Mouse (Mus musculus): ENCODE results near the gene Nr2c2ap. TPM values are rescaled to one million over a fixed set of nuclear protein-coding genes. Genes with fewer than 3 reads are reported as not detected.

Gene Nr2c2ap
- 10 to 100 TPM; 18.5 to 27.4 TPM for total RNA-seq (2021)

DNA sequence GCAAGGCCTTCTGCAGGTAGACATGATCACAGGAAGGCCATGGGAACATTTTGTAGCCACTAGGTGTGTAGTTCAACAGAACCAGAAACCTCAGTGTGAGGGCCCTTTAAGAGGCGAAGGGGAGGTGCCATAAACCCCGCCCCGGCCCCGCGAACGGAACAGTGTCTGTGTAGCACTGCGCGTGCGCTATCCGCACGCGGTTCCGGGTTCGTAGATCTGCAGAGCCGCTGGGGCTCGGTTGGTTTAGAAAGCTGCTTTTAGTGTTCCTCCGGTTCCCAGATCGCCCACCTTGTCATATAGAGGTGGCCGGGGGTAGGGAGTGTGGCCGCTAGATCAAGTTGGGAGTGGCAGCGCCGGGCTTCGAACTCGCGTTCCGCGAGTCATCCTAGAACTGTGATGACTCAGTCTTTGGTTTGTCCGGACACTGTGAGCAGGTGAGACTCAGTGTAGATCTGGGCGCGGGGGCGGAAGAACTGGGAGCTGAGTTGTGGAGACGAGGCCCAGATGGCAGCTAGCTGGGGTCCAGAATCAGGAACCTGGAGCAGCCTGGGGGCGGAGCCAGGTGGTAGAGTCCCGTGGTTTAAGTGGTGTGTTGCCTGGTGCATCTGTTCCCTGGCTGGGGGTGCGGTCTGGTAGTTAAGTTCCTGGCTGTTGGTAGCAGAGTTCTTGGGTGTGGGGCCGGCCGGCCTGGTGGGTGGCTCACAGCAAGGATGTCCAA is at the start of gene Nr2c2ap:
Nr2c2ap (plus strand) TSS at position 168 of the 718 bp plus-strand sequence.
- DNase-seq (ENCODE audit: low spot score in 2 of 2), result peak; percentile 75 to 79
- intact Hi-C loops (cut with DNase I), result no loop called here

DNA sequence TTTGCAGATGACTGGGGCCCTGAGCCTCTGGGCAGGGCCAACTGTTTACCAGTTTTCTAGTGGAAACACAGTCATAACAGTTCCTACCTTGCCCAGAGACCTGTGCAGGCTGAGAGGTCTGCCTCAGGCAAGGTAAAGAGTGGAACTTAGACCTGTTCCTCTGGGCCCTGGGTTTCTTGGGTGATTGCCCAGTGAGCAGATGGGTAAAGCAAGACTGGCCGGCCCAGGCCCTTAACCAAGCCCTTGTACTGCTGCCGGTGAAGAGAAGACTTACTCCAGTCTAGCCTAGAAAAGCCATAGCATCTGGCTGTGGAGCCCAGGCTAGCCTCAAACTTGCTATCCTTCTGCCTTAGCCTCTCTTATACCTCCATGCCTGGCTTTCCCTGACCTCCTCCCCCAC is 49.2 kb upstream of the Nr2c2ap start:
- intact Hi-C loops (cut with DNase I), result no loop called here
- no peak for DNase-seq (ENCODE audit: low spot score in 2 of 2)

DNA sequence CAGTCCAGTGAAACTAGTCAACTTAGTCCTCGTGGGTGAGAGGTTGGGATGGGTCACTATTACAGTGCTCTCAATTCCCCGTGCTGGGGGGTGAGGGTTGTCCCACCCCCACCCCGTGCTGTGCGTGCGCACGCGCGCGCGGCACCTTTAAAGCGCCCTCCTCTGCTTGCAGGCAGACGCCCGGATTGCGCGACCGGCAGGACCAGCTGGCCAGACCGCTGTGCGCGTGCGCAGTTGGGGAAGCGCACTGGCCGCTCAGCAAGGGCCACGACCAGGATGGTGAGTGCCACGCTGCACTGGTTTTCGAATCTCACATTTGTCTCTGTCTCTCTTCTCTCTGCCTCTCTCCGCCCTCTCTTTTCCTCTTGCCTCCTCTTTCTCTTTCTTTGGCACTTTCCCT is 47.8 kb upstream of the Nr2c2ap start, which contains the start of gene Hapln4:
Hapln4 (plus strand) TSS at position 173 of the 400 bp plus-strand sequence.
- intact Hi-C loops (cut with DNase I), result no loop called here
- peak in 1 of 2 experiments; percentile 80 for DNase-seq (ENCODE audit: low spot score in 2 of 2)

DNA sequence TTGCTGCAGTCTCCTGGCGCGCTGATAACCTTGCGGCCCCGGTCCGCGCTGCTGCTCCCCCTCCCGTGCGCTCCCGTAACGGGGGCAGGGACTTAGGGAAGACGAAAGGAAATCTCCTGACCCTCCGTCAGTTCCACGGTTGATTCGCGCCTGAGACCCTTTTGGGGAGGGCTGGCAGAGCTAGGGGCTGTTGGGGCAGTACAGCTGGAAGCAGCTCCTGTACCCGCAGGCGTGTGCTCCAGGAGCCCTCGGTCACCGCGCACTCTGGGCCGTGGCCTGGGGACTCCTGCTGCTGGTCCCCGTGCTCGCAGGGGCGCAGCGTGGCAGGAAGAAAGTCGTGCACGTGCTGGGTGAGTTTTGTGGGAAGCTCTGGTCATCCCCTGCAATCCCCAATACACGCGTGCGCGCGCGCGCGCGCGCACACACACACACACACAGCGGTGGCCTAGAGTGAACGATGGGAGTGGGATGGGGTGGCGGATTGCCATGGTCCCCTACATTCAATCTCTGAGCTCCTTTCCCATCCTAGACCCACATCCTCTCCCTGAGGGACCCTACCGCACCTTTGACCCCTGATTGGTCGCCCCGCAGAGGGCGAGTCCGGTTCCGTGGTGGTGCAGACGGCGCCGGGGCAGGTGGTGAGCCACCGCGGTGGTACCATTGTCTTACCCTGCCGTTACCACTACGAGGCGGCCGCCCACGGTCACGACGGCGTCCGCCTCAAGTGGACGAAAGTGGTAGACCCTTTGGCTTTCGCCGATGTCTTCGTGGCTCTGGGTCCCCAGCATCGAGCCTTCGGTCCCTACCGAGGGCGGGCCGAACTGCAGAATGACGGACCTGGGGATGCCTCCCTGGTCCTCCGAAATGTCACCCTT is 46.7 kb upstream of the Nr2c2ap start:
- DNase-seq (ENCODE audit: low spot score in 2 of 2), result peak in 1 of 2 experiments; percentile 34
- intact Hi-C loops (cut with DNase I), result loop anchor here (2.0 kb wide), 1 partner anchor 38 kb away; no protein-coding TSS in a partner anchor

DNA sequence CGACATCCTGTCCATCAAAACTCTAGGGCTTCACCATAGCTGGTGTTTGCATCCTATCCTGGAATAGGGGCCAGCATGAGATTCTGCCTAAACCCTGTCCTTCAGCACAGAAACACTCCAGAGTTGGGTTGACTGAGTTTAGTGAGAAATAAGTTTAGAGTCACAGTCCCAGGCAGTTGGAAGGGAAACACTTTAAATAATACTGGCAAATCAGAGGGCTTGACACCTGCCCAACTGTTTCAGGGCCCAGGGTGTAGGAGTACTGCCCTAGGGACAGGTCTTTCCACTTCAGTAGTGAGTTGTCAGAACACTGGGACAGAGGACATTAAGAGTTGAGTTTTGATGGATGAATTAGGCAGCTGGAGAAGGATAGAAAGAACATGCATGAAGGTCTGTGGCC is 45.0 kb upstream of the Nr2c2ap start:
- no peak for DNase-seq (ENCODE audit: low spot score in 2 of 2)
- intact Hi-C loops (cut with DNase I), result no loop called here

DNA sequence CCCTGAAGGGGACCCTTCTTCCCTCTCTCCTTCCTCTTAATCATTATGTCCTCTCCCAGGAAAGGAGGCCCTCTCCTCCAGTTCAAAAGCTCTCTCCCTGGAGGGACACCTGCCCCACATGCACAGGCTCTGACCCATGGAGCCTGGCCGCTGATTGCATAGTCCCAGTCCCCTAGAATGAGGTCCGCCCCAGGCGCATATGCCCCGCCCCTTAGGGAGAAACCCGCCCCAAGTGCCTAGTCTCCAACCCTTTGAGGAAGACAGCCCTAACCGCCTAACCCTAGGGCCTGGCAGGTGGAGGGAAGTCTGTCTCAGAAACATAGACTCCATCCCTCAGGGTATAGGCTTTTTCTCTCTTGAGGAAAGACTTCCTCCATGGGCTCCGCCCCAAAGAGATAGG is 43.9 kb upstream of the Nr2c2ap start:
- DNase-seq (ENCODE audit: low spot score in 2 of 2), result no peak
- intact Hi-C loops (cut with DNase I), result no loop called here

DNA sequence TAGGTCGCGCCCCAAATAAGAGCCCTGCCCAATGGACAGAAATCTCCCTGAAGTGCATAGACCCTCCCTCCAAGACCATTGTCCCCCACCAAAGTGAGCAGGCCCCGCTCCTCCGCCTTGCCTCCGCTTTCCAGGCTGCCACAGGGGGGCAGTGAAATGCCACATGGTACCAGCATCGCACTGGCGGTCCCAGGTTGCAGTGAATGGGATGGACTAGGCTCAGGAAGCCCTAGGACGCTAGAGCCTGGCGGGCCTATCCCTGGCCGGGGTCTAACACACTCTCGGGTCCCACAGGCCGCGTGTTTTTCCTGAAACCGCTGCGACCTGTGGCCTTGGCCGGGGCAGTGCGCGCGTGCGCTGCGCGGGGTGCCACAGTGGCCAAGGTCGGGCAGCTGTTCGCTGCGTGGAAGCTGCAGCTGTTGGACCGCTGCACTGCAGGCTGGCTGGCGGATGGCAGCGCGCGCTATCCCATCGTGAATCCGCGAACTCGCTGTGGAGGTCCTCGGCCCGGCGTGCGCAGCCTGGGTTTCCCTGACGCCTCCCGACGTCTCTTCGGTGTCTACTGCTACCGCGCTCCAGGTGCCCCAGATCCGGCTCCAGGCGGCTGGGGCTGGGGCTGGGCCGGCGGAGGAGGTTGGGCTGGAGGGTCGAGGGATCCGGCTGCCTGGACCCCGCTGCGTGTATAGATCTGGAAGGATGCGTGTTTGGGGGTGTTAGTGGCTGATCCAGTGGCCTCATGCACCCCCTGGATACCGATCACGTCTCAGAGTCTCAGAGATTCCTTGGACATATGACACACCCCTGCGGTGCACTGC is 43.1 kb upstream of the Nr2c2ap start:
- DNase-seq (ENCODE audit: low spot score in 2 of 2), result peak; percentile 68 to 77
- intact Hi-C loops (cut with DNase I), result loop anchor here (2.0 kb wide), 2 partner anchors 41 to 79 kb away; no protein-coding TSS in a partner anchor

DNA sequence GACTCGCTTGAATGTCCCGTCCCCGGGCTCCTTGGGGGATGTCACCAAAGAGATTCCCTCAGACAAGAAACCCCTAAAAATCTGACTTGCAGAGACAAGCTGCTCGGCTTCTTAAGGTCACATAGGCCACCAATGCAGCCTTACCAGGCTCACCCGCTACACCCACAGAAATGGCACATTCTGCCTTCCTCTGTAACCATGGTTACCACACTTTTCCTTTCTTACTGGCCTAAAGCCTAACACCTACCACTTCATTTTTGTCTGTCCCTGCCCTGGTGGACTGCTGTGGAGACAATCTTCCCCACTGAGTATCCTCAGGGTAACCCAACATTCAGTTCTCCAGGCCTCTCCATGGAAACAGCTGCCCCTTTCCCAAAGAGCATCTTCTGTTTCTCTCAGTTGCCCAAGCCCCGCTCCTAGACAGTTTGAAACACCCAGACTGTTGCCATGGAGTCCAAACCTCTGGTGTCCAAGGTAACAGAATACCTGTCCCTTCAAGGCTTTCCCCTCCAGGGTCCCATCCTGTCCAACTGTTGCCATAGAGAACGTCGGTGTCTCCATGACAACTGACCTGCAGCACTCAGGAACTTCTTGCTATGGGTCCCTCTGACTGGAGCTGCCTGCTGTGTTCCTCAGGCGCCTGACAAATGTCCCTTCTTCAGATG is 41.7 kb upstream of the Nr2c2ap start:
- intact Hi-C loops (cut with DNase I), result loop anchor here (2.0 kb wide), 2 partner anchors 39 to 77 kb away; no protein-coding TSS in a partner anchor
- DNase-seq (ENCODE audit: low spot score in 2 of 2), result no peak

DNA sequence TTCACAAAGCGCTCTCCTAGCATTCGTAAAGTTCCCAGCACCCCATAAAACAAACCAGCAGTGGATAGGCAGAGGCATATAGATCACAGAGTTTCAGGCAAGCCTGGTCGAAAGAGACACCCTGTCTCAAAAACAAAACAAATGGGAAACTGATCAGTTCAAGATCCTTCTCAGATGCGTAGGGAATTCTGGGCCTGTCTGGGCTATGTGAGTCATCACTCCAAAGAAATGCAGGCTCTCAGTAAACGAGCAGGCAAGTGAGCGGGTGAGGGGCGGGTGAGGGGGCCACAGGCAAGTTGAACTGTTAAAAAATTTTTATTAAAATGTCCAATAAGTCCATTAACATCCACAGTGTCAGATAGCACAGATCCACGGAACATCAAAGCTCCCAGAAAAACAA is 38.3 kb upstream of the Nr2c2ap start:
- intact Hi-C loops (cut with DNase I), result no loop called here
- DNase-seq (ENCODE audit: low spot score in 2 of 2), result no peak

DNA sequence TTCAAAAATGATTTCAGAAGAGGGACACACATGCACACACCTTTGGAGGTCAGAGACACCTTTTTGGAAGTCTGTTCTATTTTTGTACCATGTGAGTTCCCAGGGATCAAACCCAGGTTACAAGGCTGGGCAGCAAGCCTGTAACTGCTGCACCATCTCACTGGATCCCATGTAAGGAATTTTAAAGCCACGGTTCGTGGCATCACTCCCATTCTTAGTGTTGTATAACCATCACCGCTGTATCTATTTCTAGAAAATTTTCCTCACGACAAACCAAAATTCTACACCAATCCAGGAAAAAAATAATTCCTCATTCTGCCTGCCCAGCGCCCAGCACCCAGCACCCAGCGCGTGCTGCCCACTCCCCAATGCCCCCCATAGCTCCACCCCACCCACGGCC is 31.9 kb upstream of the Nr2c2ap start:
- peak in 1 of 2 experiments; percentile 49 for DNase-seq (ENCODE audit: low spot score in 2 of 2)
- intact Hi-C loops (cut with DNase I), result no loop called here

DNA sequence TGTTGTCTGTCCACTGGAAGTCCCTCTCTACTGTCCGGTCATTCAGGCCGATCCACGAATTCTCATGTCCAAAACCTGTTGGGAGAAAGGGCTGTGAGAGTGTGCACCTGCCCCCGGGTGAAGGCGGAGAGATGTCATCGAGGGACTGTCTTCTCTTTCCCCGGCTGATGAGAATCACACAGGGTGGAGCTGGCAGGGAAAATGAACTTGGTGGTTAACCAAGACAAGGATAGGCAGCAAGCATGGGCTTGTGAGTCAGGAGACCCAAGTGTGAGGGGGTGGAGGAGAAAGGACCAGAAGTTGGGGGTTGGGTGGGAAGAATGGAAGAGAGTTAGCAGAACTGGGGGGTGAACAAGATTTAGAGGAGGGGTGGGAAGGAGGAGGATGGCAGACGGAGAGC is 30.9 kb upstream of the Nr2c2ap start:
- intact Hi-C loops (cut with DNase I), result no loop called here
- DNase-seq (ENCODE audit: low spot score in 2 of 2), result peak in 1 of 2 experiments; percentile 65

DNA sequence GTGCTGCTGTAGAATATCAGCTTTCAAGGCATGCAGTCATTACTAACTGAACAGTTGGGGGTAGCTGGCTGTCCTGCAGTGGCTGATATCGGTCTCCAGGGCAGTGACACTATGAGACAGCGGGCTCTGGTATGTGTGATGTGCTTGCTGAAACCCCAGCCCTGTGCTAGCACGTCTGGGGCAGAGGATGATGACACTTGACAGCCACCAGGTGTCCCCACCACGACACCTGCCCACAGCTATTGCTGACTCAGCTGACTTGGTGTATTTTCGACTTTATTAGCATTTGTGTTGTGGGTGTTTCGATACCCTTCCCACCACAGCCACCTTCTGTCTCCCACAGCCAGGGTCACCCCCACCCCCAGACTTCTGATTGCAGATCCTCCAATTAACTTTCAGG is 26.6 kb upstream of the Nr2c2ap start:
- no peak for DNase-seq (ENCODE audit: low spot score in 2 of 2)
- intact Hi-C loops (cut with DNase I), result no loop called here

DNA sequence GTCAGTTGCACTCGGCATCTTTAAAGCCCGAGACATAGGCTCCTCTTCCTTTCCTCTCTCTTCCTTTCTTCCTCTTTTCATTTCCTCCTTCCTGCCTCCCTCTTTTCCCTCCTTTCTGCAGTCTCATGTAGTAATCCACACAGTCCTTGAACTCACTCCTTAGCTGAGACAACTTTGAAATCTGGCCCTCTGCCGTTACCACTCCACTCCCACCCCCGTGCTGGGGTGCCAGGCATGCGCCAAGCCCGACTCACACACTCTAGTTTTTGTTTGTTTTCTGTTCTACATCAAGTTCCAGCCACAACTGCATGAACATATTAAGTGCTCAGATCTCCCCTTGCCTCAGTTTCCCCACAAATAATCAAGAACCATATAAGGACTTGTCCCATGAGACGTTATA is 26.2 kb upstream of the Nr2c2ap start:
- intact Hi-C loops (cut with DNase I), result no loop called here

DNA sequence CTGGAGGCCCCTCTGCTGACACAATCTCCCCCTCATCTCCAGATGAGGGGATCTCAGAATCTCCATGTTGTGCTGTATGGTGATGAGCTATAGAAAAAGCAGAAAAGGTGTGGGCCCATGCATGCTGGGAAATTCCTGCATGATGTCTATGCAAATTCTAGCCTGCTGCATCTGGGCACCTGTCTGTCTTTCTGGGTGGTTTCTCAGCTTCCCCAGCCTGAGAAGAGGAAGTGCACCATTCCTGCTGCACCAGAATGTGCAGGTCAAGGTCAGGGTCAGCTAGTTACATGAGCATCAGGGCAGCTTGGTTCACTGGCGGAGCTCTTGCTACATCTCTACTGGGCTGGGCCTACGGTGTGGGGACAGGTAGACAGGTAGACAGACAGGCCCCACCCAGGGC is 20.7 kb upstream of the Nr2c2ap start:
- no peak for DNase-seq (ENCODE audit: low spot score in 2 of 2)
- intact Hi-C loops (cut with DNase I), result no loop called here

More for the DNA sequence above, 26.2 kb upstream of the Nr2c2ap start:
- no peak for DNase-seq (ENCODE audit: low spot score in 2 of 2)

DNA sequence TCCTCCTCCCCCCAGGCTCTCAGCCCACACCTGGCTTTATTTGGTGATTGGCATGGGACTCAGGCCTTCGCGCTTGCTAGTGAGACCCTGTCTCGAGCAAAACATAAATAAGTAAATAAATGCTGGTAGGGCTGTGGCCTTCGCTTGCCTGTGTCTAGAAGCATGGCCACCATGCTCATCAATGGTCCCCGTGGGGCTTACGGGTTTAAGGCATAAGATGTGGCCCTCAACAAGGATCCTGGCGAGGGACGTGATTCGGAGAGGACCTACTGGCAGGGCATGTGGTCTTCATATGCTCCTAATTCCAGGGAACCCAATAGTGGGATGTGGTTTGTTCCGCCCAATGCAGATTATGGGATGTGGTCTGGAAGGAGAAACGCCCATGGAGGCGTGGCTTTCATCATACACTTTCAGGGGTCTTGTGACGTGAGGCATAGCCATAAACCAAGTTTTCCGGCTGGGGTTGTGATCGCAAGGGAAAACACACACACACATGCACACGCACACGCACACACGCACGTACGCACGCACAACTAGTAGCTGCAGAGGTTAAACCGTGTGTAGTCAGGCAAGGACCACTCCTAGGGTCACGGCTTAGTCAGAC is 19.8 kb upstream of the Nr2c2ap start:
- DNase-seq (ENCODE audit: low spot score in 2 of 2), result no peak
- intact Hi-C loops (cut with DNase I), result no loop called here

DNA sequence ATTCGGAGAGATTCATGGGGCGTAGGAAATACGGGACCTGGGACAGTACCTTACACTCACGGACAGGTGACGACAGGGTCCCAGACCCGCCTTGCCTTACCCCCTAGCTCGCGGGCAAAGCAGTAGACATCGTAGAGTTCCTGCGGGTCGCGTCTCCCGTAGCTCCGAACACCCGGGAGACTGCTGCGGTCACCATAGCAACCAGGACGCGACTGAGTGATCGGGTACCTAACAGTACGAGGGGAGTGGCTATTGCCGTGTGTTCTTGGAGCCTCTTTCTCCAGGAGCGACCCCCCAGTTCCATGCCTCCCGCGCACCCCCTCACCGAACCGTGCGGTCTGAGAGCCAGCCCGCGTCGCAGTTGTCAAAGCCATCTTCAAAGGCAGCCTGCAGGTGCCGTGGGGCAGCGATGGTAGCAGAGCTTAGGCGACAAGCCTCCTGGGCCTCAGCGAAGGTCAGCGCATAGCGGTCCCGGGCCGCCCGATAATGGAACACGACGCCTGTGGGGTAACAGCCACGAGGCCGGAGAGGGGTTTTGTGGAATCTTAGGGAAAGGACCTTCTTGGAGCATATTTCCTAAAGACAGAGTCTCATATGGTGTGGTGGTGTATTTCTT is 18.6 kb upstream of the Nr2c2ap start:
- intact Hi-C loops (cut with DNase I), result no loop called here
- DNase-seq (ENCODE audit: low spot score in 2 of 2), result no peak

DNA sequence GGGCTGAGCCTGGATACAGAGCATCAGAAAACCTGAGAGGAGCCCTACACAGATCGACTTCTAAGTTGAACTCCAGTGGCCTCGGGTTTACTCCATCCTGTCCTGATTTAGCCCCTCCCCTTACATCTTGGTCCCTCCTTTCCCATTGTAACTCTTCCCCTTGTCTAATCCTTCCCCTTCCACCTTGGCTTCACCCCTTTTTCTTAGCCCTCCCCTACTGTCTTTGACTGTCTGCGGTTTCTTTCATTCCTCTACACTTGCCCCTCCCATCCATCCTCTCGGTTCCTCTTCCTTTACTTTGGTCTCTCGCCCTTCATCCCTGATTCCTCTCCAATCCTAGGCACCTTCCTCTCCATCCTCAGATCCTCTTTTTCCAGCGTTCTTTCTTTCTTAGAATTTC is 16.6 kb upstream of the Nr2c2ap start:
- intact Hi-C loops (cut with DNase I), result no loop called here
- DNase-seq (ENCODE audit: low spot score in 2 of 2), result no peak

DNA sequence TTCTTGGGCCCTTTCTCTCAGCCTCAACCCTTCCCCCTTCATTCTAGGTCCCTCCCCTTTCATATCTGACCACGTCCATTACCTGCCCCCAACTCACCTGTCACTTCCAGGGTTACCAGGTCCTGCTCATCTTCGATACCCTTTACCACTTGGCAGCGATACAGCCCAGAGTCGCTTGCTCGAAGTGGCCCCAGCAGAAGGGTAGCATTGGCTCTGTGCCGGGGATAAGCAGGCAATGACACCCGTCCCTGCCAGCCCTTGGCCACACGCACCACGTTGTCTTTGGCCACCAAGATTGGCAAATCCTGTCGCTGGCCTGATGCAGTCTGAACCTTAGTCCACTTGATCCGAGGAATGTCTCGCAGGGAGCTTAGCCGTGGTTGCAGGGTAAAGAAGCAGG is 16.2 kb upstream of the Nr2c2ap start:
- no peak for DNase-seq (ENCODE audit: low spot score in 2 of 2)
- intact Hi-C loops (cut with DNase I), result no loop called here

DNA sequence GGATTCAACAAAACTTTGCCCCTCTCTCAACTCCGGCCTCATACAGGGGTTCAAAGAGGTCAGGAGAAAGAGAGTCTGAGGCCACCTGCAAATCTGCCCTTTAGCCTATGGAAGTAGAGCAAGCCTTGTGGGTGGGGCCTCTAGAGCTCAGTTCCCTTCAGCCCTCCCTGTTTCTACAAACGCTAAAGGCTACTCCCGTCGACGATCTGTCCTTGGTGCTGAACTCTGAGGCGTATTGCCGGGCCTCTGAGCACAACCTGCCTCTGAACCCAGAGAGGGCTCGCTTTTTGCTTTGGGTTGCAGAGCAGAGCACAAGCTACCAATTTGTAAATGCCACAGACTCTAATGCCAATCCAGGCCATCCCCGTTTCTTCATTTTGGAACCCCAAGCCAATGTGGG is 13.5 kb upstream of the Nr2c2ap start:
- DNase-seq (ENCODE audit: low spot score in 2 of 2), result no peak
- intact Hi-C loops (cut with DNase I), result no loop called here
